13 mouse cellular contexts compared by ENCODE assay signal in genomic region chr12:100222322-100222993, GRCm38 (mm10). TPM values are rescaled to one million over a fixed set of nuclear protein-coding genes. Genes with fewer than 3 reads are reported as not detected.
DNase-seq lines count a peak whose midpoint lies in the region; ATAC-seq and TF ChIP-seq lines count a peak whose summit lies in the region.
"Had no signal": no experiment of that assay in that cellular context is flagged by ENCODE, and none has a peak within 500 bp of the region (broad histone marks: within the 10 kb centered on the region; RNA-seq: fewer than 3 reads in every experiment).

No protein-coding gene starts in this region.

- H3K36me3 ChIP-seq in embryonic facial prominence, embryonic 15.5 days, result no peaks in the 10 kb centered on the region
- H3K36me3 ChIP-seq in hindbrain, embryonic 12.5 days, result no peaks in the 10 kb centered on the region
- no peaks in the 10 kb centered on the region for H3K36me3 ChIP-seq in midbrain, embryonic 15.5 days (replicated peaks)
- H3K36me3 ChIP-seq: heart, embryonic 13.5 days; limb, embryonic 15.5 days had no signal

- H3K27ac ChIP-seq in embryonic facial prominence, embryonic 15.5 days (replicated peaks), result 0 out of 2 replicates have a peak overlapping the region, but pooled peaks have one; percentile 35
- H3K27ac ChIP-seq in hindbrain, embryonic 12.5 days, result no peak overlapping the region
- peak overlapping the region; percentile 82 for H3K27ac ChIP-seq in midbrain, embryonic 15.5 days
- H3K27ac ChIP-seq: heart, embryonic 13.5 days had no signal

- H3K27me3 ChIP-seq in embryonic facial prominence, embryonic 15.5 days, result no peaks in the 10 kb centered on the region
- H3K27me3 ChIP-seq in hindbrain, embryonic 12.5 days, result no peaks in the 10 kb centered on the region
- no peaks in the 10 kb centered on the region for H3K27me3 ChIP-seq in midbrain, embryonic 15.5 days (replicated peaks)
- H3K27me3 ChIP-seq: heart, embryonic 13.5 days; limb, embryonic 15.5 days had no signal

- 74% methylated on average over 13 of the region's 13 CpGs for WGBS in embryonic facial prominence, embryonic 15.5 days
- 85% methylated on average over 13 of the region's 13 CpGs for WGBS in hindbrain, embryonic 12.5 days
- 58% methylated on average over 13 of the region's 13 CpGs for WGBS in midbrain, embryonic 15.5 days

- H3K4me3 ChIP-seq in embryonic facial prominence, embryonic 15.5 days (replicated peaks), result no peak overlapping the region
- no peak overlapping the region for H3K4me3 ChIP-seq in hindbrain, embryonic 12.5 days
- peak overlapping the region; percentile 16 for H3K4me3 ChIP-seq in midbrain, embryonic 15.5 days
- H3K4me3 ChIP-seq: heart, embryonic 13.5 days; limb, embryonic 15.5 days had no signal

- 0 out of 2 replicates have a peak, but pooled peaks have one; percentile 19 for ATAC-seq in embryonic facial prominence, embryonic 15.5 days (ENCODE audit: insufficient number of reproducible peaks, low FRiP score, low TSS enrichment, low read depth)
- ATAC-seq in hindbrain, embryonic 12.5 days (ENCODE audit: low FRiP score), result peak; percentile 40; the same call in 1 of the 2 replicates
- ATAC-seq in midbrain, embryonic 15.5 days (replicated peaks), result peak; percentile 80
- ATAC-seq: inflammation-experienced regulatory T-cells, adult 6 months had no signal

- TF ChIP-seq POLR2A in brain, embryonic 14.5 days (IDR thresholded peaks at IDR 0.05; ENCODE audit: borderline replicate concordance, extremely low read depth, insufficient read depth, insufficient read length, poor library complexity, severe bottlenecking), result no peak

- no peak for TF ChIP-seq CTCF in brain, embryonic 14.5 days (IDR thresholded peaks at IDR 0.05; ENCODE audit: borderline replicate concordance, extremely low read depth, insufficient read depth, insufficient read length)

- DNase-seq in brain, embryonic 14.5 days (ENCODE audit: low read depth), result peak; percentile 51
- DNase-seq in thymus, postnatal 10 days (ENCODE audit: low spot score in 2 of 2), result no peak
- no peak for DNase-seq in thymus, postnatal 4 days
- no peak for DNase-seq in cerebellum, adult 9-10 months
- DNase-seq: cerebellum, postnatal 14 days; kidney, postnatal 10 days; lung, embryonic 14.5 days had no signal

- H3K4me2 ChIP-seq in embryonic facial prominence, embryonic 15.5 days (replicated peaks), result no peak overlapping the region
- 0 out of 2 replicates have a peak overlapping the region, but pooled peaks have one; percentile 11 for H3K4me2 ChIP-seq in hindbrain, embryonic 12.5 days (replicated peaks)
- peak overlapping the region; percentile 42 for H3K4me2 ChIP-seq in midbrain, embryonic 15.5 days
- H3K4me2 ChIP-seq: heart, embryonic 13.5 days; limb, embryonic 15.5 days; lung, embryonic 14.5 days had no signal

- H3K9me3 ChIP-seq in embryonic facial prominence, embryonic 15.5 days (replicated peaks), result no peaks in the 10 kb centered on the region
- H3K9me3 ChIP-seq in hindbrain, embryonic 12.5 days (replicated peaks), result no peaks in the 10 kb centered on the region
- H3K9me3 ChIP-seq in midbrain, embryonic 15.5 days, result no peaks in the 10 kb centered on the region
- H3K9me3 ChIP-seq: heart, embryonic 13.5 days; limb, embryonic 15.5 days had no signal

- H3K4me1 ChIP-seq in embryonic facial prominence, embryonic 15.5 days, result peaks cover 21% of the 10 kb centered on the region
- H3K4me1 ChIP-seq in hindbrain, embryonic 12.5 days, result peaks cover 36% of the 10 kb centered on the region
- peaks cover 43% of the 10 kb centered on the region for H3K4me1 ChIP-seq in midbrain, embryonic 15.5 days
- H3K4me1 ChIP-seq: heart, embryonic 13.5 days had no signal

- H3K9ac ChIP-seq in embryonic facial prominence, embryonic 15.5 days, result no peak overlapping the region
- no peak overlapping the region for H3K9ac ChIP-seq in hindbrain, embryonic 12.5 days
- peak overlapping the region; percentile 16; the same call in 1 of the 2 replicates for H3K9ac ChIP-seq in midbrain, embryonic 15.5 days
- H3K9ac ChIP-seq: heart, embryonic 13.5 days; limb, embryonic 15.5 days; lung, embryonic 14.5 days had no signal

RNA-seq across cellular contexts. Expression of gene Calm1, which starts 23.2 kb away (rescaled TPM):
- 545 and 624 TPM in 2 replicates for polyA plus RNA-seq in brain, embryonic 14.5 days (2012; rRNA removed)
- 1,372 and 1,471 TPM in 2 replicates for polyA plus RNA-seq in embryonic facial prominence, embryonic 15.5 days (2015; fragmentation: Nextera tagmentation; extraction: Ambion mirVana)
- polyA plus RNA-seq in hindbrain, embryonic 12.5 days (2016; fragmentation: Nextera tagmentation; extraction: Ambion mirVana), result 1,638 and 1,690 TPM in 2 replicates
- polyA plus RNA-seq in midbrain, embryonic 15.5 days (2015; fragmentation: Nextera tagmentation; extraction: Ambion mirVana), result 2,307 and 2,436 TPM in 2 replicates

Comparison
In these comparisons a context has a peak if more than half of its experiments do, and no peak if none do; other contexts are left out.
1. ATAC-seq: peak in every context shown above with its lines; median percentile 80 in midbrain, embryonic 15.5 days; 40 in hindbrain, embryonic 12.5 days; 19 in embryonic facial prominence, embryonic 15.5 days.